Mouse (Mus musculus): ENCODE data around the gene Hoxd11.

Hoxd11 gene

DNA sequence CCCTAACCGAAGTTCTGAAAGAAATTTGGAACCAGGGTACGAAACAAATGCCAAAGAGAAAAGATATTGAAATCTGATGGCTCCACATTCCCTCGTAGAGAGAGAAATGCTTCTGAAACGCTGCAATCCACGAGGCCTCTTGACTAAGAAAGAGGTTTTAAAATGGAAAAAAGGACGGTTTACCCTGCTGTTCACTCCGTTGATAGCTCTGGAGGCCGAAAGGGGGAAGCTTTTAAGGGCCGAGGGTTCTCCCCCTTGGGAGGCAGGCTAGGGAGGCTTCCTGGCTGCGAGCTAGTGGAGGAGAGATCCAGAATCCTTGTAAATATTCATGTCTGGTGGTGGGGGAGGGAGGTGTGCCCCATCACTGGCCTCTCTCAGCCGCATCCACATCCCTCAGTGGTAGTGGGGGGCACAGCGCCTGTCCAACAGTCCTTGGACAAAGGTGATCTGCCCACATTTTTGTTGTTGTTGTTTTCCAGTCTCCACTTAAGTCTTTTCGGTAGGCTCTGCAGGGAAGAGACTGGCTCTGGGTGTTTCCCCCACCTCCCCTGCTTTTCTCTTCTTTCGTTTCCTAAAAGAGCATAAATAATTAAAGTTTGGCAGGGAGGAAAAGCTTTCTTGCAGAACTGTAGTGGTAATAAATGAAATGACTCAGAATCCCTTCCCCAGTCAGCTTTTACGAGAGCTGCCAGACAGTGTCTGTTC, at the start of gene Hoxd11:
Hoxd11 (plus strand) TSS at position 667 of the 705 bp plus-strand sequence.
- Histone ChIP-seq H3K4me1 (replicated peaks; ENCODE audit: low read depth, low read length) (peaks cover 54% of the 10 kb centered on the region), H3K4me3 (replicated peaks; ENCODE audit: low read length) (peak within 1 kb of the TSS; percentile 6; the same call in 1 of the 2 replicates), H3K27me3 (ENCODE audit: insufficient read depth, low read length) (peaks cover 98% of the 10 kb centered on the region), H3K36me3 (ENCODE audit: insufficient read depth, low read length) (no peaks in the 10 kb centered on the region), H3K9me3 (ENCODE audit: low read length) (peaks cover 7% of the 10 kb centered on the region)
- TF ChIP-seq CTCF (conservative IDR thresholded peaks at IDR 0.05; ENCODE audit: low read length): no peak
- no peak for TF ChIP-seq POU5F1 (IDR thresholded peaks at IDR 0.05; ENCODE audit: borderline replicate concordance, low read length)
- no peak for TF ChIP-seq NANOG (IDR thresholded peaks at IDR 0.05; ENCODE audit: borderline replicate concordance, low read length)

DNA sequence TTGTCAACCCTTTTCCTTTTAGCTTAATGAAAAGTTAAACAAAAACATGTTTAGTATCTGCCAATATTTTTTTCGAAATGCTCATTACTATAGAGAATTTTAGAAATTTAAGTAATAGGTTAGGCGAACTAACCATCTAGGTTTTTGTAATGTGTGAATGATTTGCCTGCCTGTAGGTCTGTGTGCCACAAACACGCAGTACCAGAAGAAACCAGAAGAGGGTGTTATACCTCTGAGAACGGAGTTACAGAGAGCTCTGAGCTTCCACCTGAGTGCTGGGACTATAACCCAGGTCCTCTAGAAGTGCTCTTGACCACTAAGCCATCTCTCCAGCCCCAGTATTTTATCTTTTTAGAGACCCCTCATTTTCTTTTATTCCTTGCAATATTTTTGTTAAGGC, 43.9 kb upstream of the Hoxd11 start:
- Histone ChIP-seq H3K27me3 (ENCODE audit: insufficient read depth, low read length) (no peaks in the 10 kb centered on the region), H3K4me1 (replicated peaks; ENCODE audit: low read depth, low read length) (no peaks in the 10 kb centered on the region), H3K36me3 (ENCODE audit: insufficient read depth, low read length) (no peaks in the 10 kb centered on the region), H3K9me3 (ENCODE audit: low read length) (peaks cover 14% of the 10 kb centered on the region), H3K4me3 (replicated peaks; ENCODE audit: low read length) (no peak overlapping the region)
- TF ChIP-seq CTCF (conservative IDR thresholded peaks at IDR 0.05; ENCODE audit: low read length) (peak; percentile 53), POU5F1 (IDR thresholded peaks at IDR 0.05; ENCODE audit: borderline replicate concordance, low read length) (no peak)

DNA sequence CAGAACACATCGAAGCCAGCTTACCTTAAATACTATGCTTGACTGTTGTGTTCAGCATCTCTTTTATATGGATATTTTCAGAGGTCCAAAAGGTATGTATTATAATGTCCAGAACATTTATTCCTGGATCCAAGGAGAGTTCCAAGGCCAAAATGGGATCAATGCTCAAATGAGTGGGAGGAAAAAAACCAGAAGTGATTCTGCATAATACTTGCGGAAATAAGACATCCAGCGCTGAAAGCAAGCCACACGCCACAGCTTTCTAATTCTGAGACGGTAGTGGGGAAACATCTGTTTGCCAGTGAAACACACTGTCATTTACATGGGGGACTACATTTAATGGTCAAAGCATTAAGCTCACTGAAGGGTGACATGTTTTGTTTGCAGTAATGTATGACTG, 36.9 kb upstream of the Hoxd11 start:
- H3K9me3 ChIP-seq (ENCODE audit: low read length): no peaks in the 10 kb centered on the region
- peaks cover 32% of the 10 kb centered on the region for H3K27me3 ChIP-seq (ENCODE audit: insufficient read depth, low read length)
- TF ChIP-seq POU5F1 (IDR thresholded peaks at IDR 0.05; ENCODE audit: borderline replicate concordance, low read length) (no peak), CTCF (conservative IDR thresholded peaks at IDR 0.05; ENCODE audit: low read length) (no peak), NANOG (IDR thresholded peaks at IDR 0.05; ENCODE audit: borderline replicate concordance, low read length) (no peak)
- no peak overlapping the region for H3K4me3 ChIP-seq (replicated peaks; ENCODE audit: low read length)
- H3K36me3 ChIP-seq (ENCODE audit: insufficient read depth, low read length): no peaks in the 10 kb centered on the region
- H3K4me1 ChIP-seq (replicated peaks; ENCODE audit: low read depth, low read length): peaks cover 4% of the 10 kb centered on the region

DNA sequence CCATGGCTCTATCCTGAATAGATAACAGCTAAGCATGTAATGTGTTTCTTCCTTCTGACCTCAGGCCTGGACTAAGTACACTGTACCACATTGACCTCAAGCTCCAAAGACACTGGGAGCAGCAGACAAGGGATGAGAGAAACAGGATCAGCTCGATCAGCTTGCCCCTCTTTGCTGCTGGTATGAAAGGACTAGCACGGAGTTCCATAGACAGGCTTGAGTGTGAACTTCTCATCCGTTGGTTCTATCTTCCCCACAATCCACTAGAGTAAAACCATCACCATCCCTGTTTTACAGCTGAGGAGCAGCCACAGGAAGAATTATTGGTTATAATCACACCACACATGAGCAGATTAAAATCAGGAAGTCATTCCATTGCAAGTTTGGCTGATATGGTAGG, 33.7 kb upstream of the Hoxd11 start:
- no peak for TF ChIP-seq CTCF (conservative IDR thresholded peaks at IDR 0.05; ENCODE audit: low read length)
- no peak for TF ChIP-seq NANOG (IDR thresholded peaks at IDR 0.05; ENCODE audit: borderline replicate concordance, low read length)
- TF ChIP-seq POU5F1 (IDR thresholded peaks at IDR 0.05; ENCODE audit: borderline replicate concordance, low read length): no peak
- Histone ChIP-seq H3K4me3 (replicated peaks; ENCODE audit: low read length) (no peak overlapping the region), H3K4me1 (replicated peaks; ENCODE audit: low read depth, low read length) (peaks cover 20% of the 10 kb centered on the region), H3K27me3 (ENCODE audit: insufficient read depth, low read length) (peaks cover 64% of the 10 kb centered on the region), H3K36me3 (ENCODE audit: insufficient read depth, low read length) (no peaks in the 10 kb centered on the region), H3K9me3 (ENCODE audit: low read length) (no peaks in the 10 kb centered on the region)

DNA sequence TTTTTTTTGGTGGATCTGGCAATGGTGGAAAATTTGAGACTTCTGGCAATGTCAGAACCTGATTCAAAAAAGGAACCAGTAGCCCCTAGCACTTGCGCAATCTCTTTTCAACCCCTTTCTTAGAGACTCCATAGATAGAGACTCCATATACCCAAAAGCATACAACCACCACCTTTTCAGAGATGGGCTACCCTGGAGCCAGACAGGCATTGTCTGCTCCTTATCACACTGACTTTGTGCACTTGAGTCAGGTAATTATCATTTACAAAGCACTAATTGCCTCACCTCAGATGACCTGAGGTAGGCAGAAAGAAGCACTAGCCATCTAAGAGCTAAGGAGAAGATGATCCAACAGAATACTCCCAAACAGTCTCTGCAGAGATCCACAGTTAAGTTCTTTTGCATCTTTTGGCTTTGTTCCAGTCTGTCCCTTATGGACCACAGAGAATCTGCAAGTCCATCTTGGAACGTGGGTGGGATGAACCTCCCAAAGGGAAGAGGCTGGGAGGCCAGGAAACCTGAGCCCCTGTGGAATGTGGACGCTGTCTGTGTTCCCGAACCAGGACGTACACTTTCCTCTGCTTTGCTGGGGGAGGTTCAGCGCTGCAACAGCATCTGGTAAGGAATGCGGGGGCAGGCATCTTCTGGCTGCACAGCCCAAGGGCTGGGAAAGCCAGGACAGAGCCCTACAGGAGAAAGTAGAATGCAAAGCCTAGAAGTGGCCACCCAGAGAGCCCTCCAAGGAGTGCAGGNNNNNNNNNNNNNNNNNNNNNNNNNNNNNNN, 32.1 kb upstream of the Hoxd11 start:
- peaks cover 78% of the 10 kb centered on the region for H3K27me3 ChIP-seq (ENCODE audit: insufficient read depth, low read length)
- peaks cover 20% of the 10 kb centered on the region for H3K4me1 ChIP-seq (replicated peaks; ENCODE audit: low read depth, low read length)
- TF ChIP-seq NANOG (IDR thresholded peaks at IDR 0.05; ENCODE audit: borderline replicate concordance, low read length) (no peak), CTCF (conservative IDR thresholded peaks at IDR 0.05; ENCODE audit: low read length) (no peak), POU5F1 (IDR thresholded peaks at IDR 0.05; ENCODE audit: borderline replicate concordance, low read length) (no peak)
- H3K36me3 ChIP-seq (ENCODE audit: insufficient read depth, low read length): no peaks in the 10 kb centered on the region
- no peak overlapping the region for H3K4me3 ChIP-seq (replicated peaks; ENCODE audit: low read length)
- no peaks in the 10 kb centered on the region for H3K9me3 ChIP-seq (ENCODE audit: low read length)

DNA sequence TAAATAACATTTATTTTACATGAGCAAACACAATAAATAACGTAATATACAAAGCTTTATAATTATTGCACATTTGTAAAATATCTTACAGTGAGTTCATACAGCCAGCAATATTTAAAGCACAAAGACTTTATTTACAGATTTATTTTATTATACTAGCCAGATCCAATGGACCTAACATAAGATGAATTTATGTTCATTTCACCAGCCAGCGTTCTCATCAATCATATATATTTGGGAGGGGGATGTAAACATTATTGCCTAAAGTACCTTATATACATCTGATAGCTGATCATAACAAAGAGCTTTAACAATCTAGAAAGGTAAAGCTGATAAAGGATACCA, 26.4 kb upstream of the Hoxd11 start:
- no peaks in the 10 kb centered on the region for H3K36me3 ChIP-seq (ENCODE audit: insufficient read depth, low read length)

DNA sequence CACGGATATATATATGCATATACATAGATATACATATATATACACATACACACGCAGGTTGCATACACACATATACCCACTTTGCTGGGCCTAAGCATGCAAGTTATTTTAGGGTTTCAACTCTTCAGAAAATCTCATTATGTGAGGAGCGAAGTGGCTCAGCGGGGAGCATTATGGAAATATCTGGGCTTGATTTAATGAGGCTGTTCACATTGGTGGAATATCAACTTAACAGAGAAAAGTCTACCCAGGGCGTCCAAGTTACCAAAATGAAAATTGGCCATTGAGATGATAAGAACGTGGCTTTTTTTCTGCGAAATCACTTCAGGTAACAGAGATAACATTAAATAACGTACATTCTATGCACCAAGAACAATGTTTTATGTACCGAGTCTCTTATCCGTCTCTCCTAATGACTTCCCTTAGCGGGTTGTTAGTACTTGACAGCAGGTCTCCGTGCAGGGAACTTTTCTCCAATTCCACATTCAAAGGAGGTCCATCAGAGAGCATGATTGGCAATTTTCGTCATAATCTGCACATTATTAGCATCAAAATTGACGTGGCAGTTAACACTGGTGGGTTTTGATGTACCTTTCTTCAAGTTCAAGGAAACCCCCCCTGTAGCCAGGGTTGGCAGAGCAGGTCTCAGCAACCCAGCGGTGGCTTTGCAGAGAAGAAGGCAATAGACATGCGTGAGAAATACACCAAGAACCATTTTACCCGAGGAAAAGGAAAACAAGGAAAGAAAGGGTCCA, 25.4 kb upstream of the Hoxd11 start:
- TF ChIP-seq POU5F1 (IDR thresholded peaks at IDR 0.05; ENCODE audit: borderline replicate concordance, low read length): no peak
- TF ChIP-seq NANOG (IDR thresholded peaks at IDR 0.05; ENCODE audit: borderline replicate concordance, low read length): no peak
- TF ChIP-seq CTCF (conservative IDR thresholded peaks at IDR 0.05; ENCODE audit: low read length): no peak
- no peak overlapping the region for H3K4me3 ChIP-seq (replicated peaks; ENCODE audit: low read length)

More for the DNA sequence above, 26.4 kb upstream of the Hoxd11 start:
- peaks cover 84% of the 10 kb centered on the region for H3K27me3 ChIP-seq (ENCODE audit: insufficient read depth, low read length)
- no peaks in the 10 kb centered on the region for H3K9me3 ChIP-seq (ENCODE audit: low read length)
- no peak for TF ChIP-seq NANOG (IDR thresholded peaks at IDR 0.05; ENCODE audit: borderline replicate concordance, low read length)
- no peak overlapping the region for H3K4me3 ChIP-seq (replicated peaks; ENCODE audit: low read length)
- H3K4me1 ChIP-seq (replicated peaks; ENCODE audit: low read depth, low read length): peaks cover 23% of the 10 kb centered on the region

DNA sequence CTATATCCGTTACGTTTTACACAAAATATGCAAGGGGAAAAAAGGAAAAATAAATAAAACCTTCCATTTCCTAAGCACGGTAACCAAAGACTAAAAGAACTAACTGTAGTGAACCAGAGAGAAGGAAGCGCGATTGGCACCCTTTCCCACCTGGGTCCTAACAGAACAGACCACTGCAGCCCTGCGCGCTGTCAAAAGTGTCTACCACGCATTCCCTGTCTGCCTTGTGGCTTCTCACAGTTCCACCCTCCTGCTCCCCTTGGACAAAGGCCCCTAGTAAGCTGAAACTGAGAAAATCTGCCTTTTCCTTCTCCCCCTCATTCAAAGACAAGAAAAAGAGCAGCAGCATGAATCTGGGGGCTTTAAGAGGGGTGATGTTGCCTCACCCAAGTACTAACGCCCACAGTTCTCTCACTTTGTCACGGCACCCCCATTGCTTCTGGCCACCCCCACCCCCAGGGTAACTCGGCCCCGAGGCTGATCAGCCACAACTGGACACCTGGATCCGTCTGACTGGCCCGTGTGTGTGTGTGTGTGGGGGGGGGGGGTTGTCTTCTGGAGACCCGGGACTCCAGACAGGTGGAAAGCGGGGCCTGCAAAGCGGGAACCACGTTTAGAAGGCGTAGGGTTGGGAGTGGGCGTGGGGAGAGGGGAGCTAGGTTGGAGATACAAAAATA, 24.5 kb upstream of the Hoxd11 start:
- no peak for TF ChIP-seq CTCF (conservative IDR thresholded peaks at IDR 0.05; ENCODE audit: low read length)
- TF ChIP-seq NANOG (IDR thresholded peaks at IDR 0.05; ENCODE audit: borderline replicate concordance, low read length): no peak
- TF ChIP-seq POU5F1 (IDR thresholded peaks at IDR 0.05; ENCODE audit: borderline replicate concordance, low read length): no peak
- peaks cover 84% of the 10 kb centered on the region for H3K27me3 ChIP-seq (ENCODE audit: insufficient read depth, low read length)
- peaks cover 28% of the 10 kb centered on the region for H3K4me1 ChIP-seq (replicated peaks; ENCODE audit: low read depth, low read length)
- no peaks in the 10 kb centered on the region for H3K36me3 ChIP-seq (ENCODE audit: insufficient read depth, low read length)
- no peaks in the 10 kb centered on the region for H3K9me3 ChIP-seq (ENCODE audit: low read length)
- peak overlapping the region; percentile 72 for H3K4me3 ChIP-seq (replicated peaks; ENCODE audit: low read length)

More for the DNA sequence above, 25.4 kb upstream of the Hoxd11 start:
- no peaks in the 10 kb centered on the region for H3K36me3 ChIP-seq (ENCODE audit: insufficient read depth, low read length)
- peaks cover 21% of the 10 kb centered on the region for H3K4me1 ChIP-seq (replicated peaks; ENCODE audit: low read depth, low read length)
- peaks cover 84% of the 10 kb centered on the region for H3K27me3 ChIP-seq (ENCODE audit: insufficient read depth, low read length)
- no peaks in the 10 kb centered on the region for H3K9me3 ChIP-seq (ENCODE audit: low read length)

Data from E14TG2a.4 (cell line).